Mouse (Mus musculus) hindbrain, postnatal 0 days (tissue): ENCODE measurements around the gene Papln. TPM values are rescaled to one million over a fixed set of nuclear protein-coding genes. Genes with fewer than 3 reads are reported as not detected.

Experiments
- ATAC-seq: fragments of 200-750 bp; cut with Nextera tagmentation; 2 replicates; pipeline ENCODE4 v1.8.0; 2017; ENCODE audit warnings: mild to moderate bottlenecking, moderate TSS enrichment, moderate library complexity
- DNase-seq: peaks from one replicate; pipeline ENCODE4 v3.0.0-alpha.2; 2015; ENCODE audit warnings: low spot score
- H3K27ac ChIP-seq: fragments of 300-500 bp; sonication (generic); 2 replicates; pipeline ENCODE4 v1.5.1; 2014; ENCODE audit warnings: mild to moderate bottlenecking
- H3K27me3 ChIP-seq: fragments of 300-500 bp; sonication (generic); 2 replicates; pipeline ENCODE4 v1.6.1; 2014; ENCODE audit warnings: low read length, mixed read lengths; ENCODE audit not compliant: insufficient read depth
- H3K36me3 ChIP-seq: fragments of 300-500 bp; sonication (generic); 2 replicates; pipeline ENCODE4 v1.6.1; 2014; ENCODE audit warnings: low read length, mixed read lengths; ENCODE audit not compliant: insufficient read depth
- H3K4me1 ChIP-seq: fragments of 300-500 bp; sonication (generic); 2 replicates; pipeline ENCODE4 v1.6.1; 2014; ENCODE audit warnings: antibody characterized with exemption, low read length, mixed read lengths; ENCODE audit not compliant: insufficient read depth
- H3K4me2 ChIP-seq: fragments of 300-500 bp; sonication (generic); 2 replicates; pipeline ENCODE4 v1.6.1; 2014; ENCODE audit warnings: low read depth, mild to moderate bottlenecking, low read length, moderate library complexity, mixed read lengths
- H3K4me3 ChIP-seq: fragments of 300-500 bp; sonication (generic); 2 replicates; pipeline ENCODE4 v1.5.1; 2014; ENCODE audit warnings: low read length
- H3K9ac ChIP-seq: fragments of 300-500 bp; sonication (generic); replicated peaks from 2 replicates; pipeline ENCODE4 v1.6.1; 2014; ENCODE audit warnings: mild to moderate bottlenecking, low read length, moderate library complexity, mixed read lengths
- H3K9me3 ChIP-seq: fragments of 300-500 bp; sonication (generic); 2 replicates; pipeline ENCODE4 v1.6.1; 2016; ENCODE audit warnings: low read length, mixed read lengths
- CTCF ChIP-seq: IDR thresholded peaks from 2 replicates; pipeline ENCODE4 v1.5.1; 2016; ENCODE audit warnings: antibody characterized with exemption, control low read depth, low read depth
- WGBS: fragments of 180-500 bp; shearing (Covaris S2); extraction: QIAGEN DNeasy Blood & Tissue Kit; methylation state at CpG from one replicate; pipeline ENCODE4 v1.1.7; 2014; 5-methylcytosine and 5-hydroxymethylcytosine counted together
- polyA plus RNA-seq: library from polyadenylated mRNA; unstranded; fragments of >200 nt; fragmentation: Nextera tagmentation; extraction: Ambion mirVana; gene quantifications from 2 replicates; pipeline ENCODE4 v1.2.1, GENCODE M21; 2015
- total RNA-seq: library from RNA; depleted of rRNA; stranded (reverse); fragments of >200 nt; gene quantifications from 2 replicates; pipeline ENCODE4 v1.2.3, GENCODE M21; 2014

Papln gene
- total and polyA plus RNA-seq, 2 experiments from 2014 or later, result 0.44 to 3.0 TPM

DNA sequence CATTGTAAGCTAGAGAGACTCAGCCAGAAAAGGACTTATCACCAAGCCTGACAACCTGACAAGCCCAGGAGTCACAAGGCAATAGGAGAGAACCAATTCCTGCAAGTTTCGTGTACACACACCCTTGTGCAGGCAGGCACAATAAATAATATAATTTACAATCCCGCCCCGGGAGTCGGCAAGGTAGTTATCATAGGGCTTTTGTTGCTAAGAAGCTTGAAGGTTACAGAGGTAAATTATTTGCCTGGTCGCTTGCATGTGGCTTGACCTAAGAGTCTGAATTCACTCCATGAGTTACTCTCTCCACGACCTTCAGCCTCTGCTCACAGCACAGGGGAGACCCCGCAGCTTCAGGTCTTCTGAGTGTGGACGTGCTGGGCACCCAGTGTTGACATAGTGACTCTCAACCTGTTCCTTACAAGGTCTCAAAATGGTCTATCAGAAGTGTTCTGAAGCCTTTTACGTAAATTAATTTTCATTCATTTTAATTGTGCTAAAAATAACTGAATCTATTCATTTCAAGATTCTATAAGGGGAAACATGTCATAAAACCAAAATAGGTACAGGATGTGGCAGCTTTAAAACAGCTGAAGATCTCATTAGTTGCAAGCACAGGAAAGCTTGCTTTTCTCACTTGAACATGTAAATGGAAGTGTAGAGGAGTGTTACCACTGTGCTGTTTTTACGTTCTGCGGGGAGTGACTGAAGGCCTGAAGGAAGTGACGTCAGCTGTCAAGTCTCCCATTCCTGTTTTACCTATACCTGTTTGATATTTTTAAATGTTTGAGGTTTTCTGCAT is 36.7 kb upstream of the Papln start:
- no peak overlapping the region for H3K27ac ChIP-seq
- no peak overlapping the region for H3K4me2 ChIP-seq
- no peak for TF ChIP-seq CTCF
- H3K9me3 ChIP-seq, result no peaks in the 10 kb centered on the region
- no peaks in the 10 kb centered on the region for H3K4me1 ChIP-seq
- H3K9ac ChIP-seq, result no peak overlapping the region
- H3K4me3 ChIP-seq, result no peak overlapping the region
- peaks cover 69% of the 10 kb centered on the region for H3K36me3 ChIP-seq
- no peaks in the 10 kb centered on the region for H3K27me3 ChIP-seq
- WGBS, result 93% methylated on average over 12 of the region's 12 CpGs
- no peak for ATAC-seq
- DNase-seq, result no peak

DNA sequence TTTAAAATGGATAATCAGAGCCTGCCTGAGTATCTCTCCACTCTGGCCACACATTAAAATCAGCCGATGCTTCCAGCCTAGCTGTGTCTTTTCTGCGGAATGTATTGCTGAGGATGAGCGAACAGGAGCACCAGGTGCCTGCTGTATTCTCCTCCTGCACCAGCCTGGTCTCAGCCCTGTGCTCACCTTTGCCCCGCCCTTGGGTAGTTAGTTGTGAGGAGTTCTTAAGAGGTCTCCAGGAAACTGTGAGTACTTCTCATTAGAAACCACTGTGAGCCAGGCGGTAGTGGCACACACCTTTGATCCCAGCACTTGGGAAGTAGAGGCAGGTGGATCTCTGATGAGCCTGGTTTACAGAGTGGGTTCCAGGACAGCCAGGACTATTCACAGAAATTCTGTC is 31.2 kb upstream of the Papln start:
- DNase-seq (no peak), ATAC-seq (no peak)
- 96% methylated on average over 5 of the region's 5 CpGs for WGBS
- no peaks in the 10 kb centered on the region for H3K9me3 ChIP-seq
- H3K27me3 ChIP-seq, result no peaks in the 10 kb centered on the region
- no peak for TF ChIP-seq CTCF
- no peak overlapping the region for H3K9ac ChIP-seq
- no peak overlapping the region for H3K27ac ChIP-seq
- peaks cover 65% of the 10 kb centered on the region for H3K36me3 ChIP-seq
- H3K4me2 ChIP-seq, result no peak overlapping the region
- H3K4me3 ChIP-seq, result no peak overlapping the region
- H3K4me1 ChIP-seq, result no peaks in the 10 kb centered on the region

DNA sequence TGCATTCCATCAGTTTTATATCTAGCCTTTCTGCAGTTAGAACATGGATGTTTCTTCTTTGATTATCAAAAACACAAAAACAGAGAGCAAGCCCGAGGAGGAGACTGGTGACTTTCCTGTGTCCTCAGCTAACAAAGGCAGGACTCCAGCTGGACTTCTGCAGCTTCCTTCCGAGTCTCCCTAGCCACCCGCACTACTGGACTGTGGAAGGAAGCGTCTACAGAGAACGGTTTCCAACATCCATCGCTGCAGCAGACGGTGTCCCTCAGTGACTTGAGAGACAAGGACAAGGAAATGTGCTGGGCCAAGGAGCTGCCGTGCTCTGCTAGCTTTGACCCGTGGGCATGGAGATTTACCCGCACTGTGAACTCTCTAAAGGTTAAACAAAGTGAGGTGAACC is 29.4 kb upstream of the Papln start:
- no peak overlapping the region for H3K4me3 ChIP-seq
- no peak overlapping the region for H3K4me2 ChIP-seq
- H3K9ac ChIP-seq, result no peak overlapping the region
- H3K27ac ChIP-seq, result no peak overlapping the region
- no peaks in the 10 kb centered on the region for H3K27me3 ChIP-seq
- no peak for DNase-seq
- TF ChIP-seq CTCF, result no peak
- no peak for ATAC-seq
- no peaks in the 10 kb centered on the region for H3K9me3 ChIP-seq
- peaks cover 53% of the 10 kb centered on the region for H3K36me3 ChIP-seq
- 86% methylated on average over 10 of the region's 10 CpGs for WGBS
- no peaks in the 10 kb centered on the region for H3K4me1 ChIP-seq

DNA sequence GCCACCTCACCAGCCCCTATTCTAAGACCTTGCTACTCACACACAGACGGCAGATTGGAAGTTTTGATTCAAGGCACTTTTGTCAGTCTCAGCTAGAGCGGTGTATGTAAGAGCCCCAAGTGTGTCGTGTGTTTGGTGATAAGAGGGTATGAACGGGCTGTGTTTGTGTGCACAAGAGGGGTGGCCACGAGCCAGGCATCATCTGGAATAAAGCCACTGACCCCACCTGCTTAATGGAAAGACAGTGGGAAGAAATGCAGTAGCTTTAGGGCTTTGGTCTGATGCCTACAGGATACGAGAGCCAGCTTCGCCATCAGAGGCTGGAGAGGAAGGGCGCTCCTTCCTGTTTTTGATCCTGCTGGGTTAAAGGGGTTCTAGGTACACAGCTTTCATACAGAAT is 27.2 kb upstream of the Papln start:
- Histone ChIP-seq H3K9me3 (no peaks in the 10 kb centered on the region), H3K4me1 (no peaks in the 10 kb centered on the region), H3K4me2 (no peak overlapping the region), H3K27ac (no peak overlapping the region), H3K4me3 (no peak overlapping the region), H3K36me3 (peaks cover 33% of the 10 kb centered on the region), H3K27me3 (no peaks in the 10 kb centered on the region), H3K9ac (no peak overlapping the region)
- DNase-seq (no peak), ATAC-seq (no peak)
- 68% methylated on average over 8 of the region's 8 CpGs for WGBS
- TF ChIP-seq CTCF, result no peak

DNA sequence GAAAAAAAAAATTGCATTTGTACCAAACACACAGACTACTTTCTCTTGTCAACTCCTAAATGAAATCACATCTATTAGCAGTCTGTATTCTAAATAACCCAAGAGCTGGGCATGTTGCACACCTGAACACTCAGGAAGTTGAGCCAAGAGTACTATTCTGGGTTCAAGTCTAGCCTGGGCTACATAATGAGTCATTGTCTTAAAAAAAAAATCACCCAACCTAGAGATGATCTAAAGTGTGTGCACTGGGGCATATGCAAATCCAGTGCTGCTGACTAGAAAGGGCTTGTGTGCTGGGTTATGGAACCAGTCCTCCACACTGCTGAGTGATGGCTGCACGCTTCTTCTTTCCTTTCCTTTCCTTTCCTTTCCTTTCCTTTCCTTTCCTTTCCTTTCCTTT is 24.8 kb upstream of the Papln start:
- H3K4me2 ChIP-seq, result no peak overlapping the region
- no peaks in the 10 kb centered on the region for H3K27me3 ChIP-seq
- ATAC-seq, result no peak
- no peak overlapping the region for H3K9ac ChIP-seq
- peaks cover 12% of the 10 kb centered on the region for H3K36me3 ChIP-seq
- WGBS, result 96% methylated on average over 1 of the region's 1 CpGs
- no peak overlapping the region for H3K4me3 ChIP-seq
- no peak for TF ChIP-seq CTCF
- no peaks in the 10 kb centered on the region for H3K4me1 ChIP-seq
- no peak for DNase-seq
- no peak overlapping the region for H3K27ac ChIP-seq
- H3K9me3 ChIP-seq, result no peaks in the 10 kb centered on the region

DNA sequence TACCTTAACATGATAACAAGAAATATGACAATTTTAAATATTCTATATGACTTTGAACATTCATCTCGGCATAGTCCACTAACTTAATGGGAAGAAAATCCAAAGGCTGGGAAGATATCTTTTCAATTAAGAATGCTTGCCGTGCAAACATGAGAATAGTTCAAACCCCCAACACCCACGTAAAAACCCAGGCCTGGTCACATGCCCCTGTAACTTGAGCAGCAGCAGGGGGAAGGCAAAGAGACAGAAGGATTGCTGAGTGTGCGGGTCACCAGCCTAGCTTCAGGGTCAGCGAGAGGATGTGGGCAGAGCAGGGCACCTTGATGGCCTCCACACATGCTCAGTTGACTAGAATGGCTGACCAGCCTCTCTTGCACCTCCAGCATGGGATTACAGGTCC is 21.7 kb upstream of the Papln start:
- Histone ChIP-seq H3K9ac (no peak overlapping the region), H3K4me2 (no peak overlapping the region), H3K36me3 (no peaks in the 10 kb centered on the region), H3K27me3 (no peaks in the 10 kb centered on the region), H3K27ac (no peak overlapping the region), H3K4me1 (no peaks in the 10 kb centered on the region), H3K4me3 (no peak overlapping the region), H3K9me3 (no peaks in the 10 kb centered on the region)
- WGBS, result 79% methylated on average over 5 of the region's 5 CpGs
- no peak for ATAC-seq
- no peak for DNase-seq
- TF ChIP-seq CTCF, result no peak

DNA sequence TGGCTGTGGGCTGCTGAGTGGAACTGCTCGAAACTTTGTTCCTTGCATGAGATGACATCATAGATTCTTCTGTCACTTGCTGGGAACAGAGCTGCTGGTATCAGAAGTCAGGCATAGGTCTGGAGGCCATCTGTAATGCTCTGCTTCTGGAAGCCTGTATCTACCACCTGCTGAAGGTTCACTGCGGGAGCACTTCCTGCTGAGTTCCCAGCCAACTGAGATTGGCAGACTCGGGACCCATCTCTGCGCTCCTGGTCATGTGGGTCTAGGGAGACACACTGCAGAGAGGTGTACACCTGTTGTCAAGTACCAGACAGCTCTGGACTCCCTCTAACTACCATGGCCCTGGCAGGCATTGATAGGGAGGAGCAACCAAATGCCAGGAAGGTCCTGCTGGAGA is 20.6 kb upstream of the Papln start:
- Histone ChIP-seq H3K9ac (no peak overlapping the region), H3K9me3 (no peaks in the 10 kb centered on the region), H3K4me1 (no peaks in the 10 kb centered on the region), H3K4me2 (no peak overlapping the region), H3K4me3 (no peak overlapping the region), H3K36me3 (no peaks in the 10 kb centered on the region), H3K27me3 (no peaks in the 10 kb centered on the region), H3K27ac (no peak overlapping the region)
- ATAC-seq, result no peak
- no peak for TF ChIP-seq CTCF
- 84% methylated on average over 4 of the region's 4 CpGs for WGBS
- DNase-seq, result no peak
